Mouse (Mus musculus): Measurements from ENCODE around the gene Rffl.

GRCm38 (mm10) chr11:82901606-82902310 is 30.7 kb upstream of the Rffl start:
- TF ChIP-seq CTCF (IDR thresholded peaks at IDR 0.05; ENCODE audit: extremely low read depth, insufficient read depth, low read length) (no peak), POLR2A (IDR thresholded peaks at IDR 0.05; ENCODE audit: extremely low read depth, insufficient read depth, low read length) (no peak)
